21 mouse cellular contexts compared by ENCODE assay signal in genomic region chr2:38115000-38115399, GRCm38 (mm10).
DNase-seq lines count a peak whose midpoint lies in the region; ATAC-seq and TF ChIP-seq lines count a peak whose summit lies in the region.
"Had no signal": no experiment of that assay in that cellular context is flagged by ENCODE, and none has a peak within 500 bp of the region (broad histone marks: within the 10 kb centered on the region; RNA-seq: fewer than 3 reads in every experiment).

No protein-coding gene starts in this region.

- H3K4me3 ChIP-seq in kidney, adult 2 months (ENCODE audit: insufficient read depth, low read depth, low read length), result no peak overlapping the region
- H3K4me3 ChIP-seq in kidney, embryonic 14.5 days (ENCODE audit: low read length), result no peak overlapping the region
- no peak overlapping the region for H3K4me3 ChIP-seq in kidney, embryonic 16.5 days (ENCODE audit: low read length)
- H3K4me3 ChIP-seq in intestine, embryonic 15.5 days (replicated peaks), result no peak overlapping the region
- no peak overlapping the region for H3K4me3 ChIP-seq in stomach, postnatal 0 days (ENCODE audit: low read depth, low read length)
- H3K4me3 ChIP-seq: embryonic facial prominence, embryonic 13.5 days; forebrain, embryonic 12.5 days; heart, adult 2 months; hindbrain, embryonic 10.5 days had no signal

- peak; percentile 48 for DNase-seq in kidney, adult 2 months
- peak; percentile 25 for DNase-seq in kidney, postnatal 14 days
- DNase-seq in stomach, postnatal 0 days (ENCODE audit: low spot score), result no peak
- no peak for DNase-seq in retina, embryonic 14.5 days (ENCODE audit: low spot score)
- DNase-seq: adrenal gland, postnatal 25 days; cerebellum, adult 18-20 months; cerebellum, adult 9-11 months; cerebellum, postnatal 36 days; gastrocnemius, postnatal 10 days; heart, adult 2 months had no signal

- WGBS in kidney, adult 2 months, result 50% methylated on average over 2 of the region's 2 CpGs
- WGBS in kidney, embryonic 14.5 days, result 72% methylated on average over 2 of the region's 2 CpGs
- 69% methylated on average over 2 of the region's 2 CpGs for WGBS in kidney, embryonic 16.5 days
- WGBS in intestine, embryonic 15.5 days, result 72% methylated on average over 2 of the region's 2 CpGs
- WGBS in stomach, postnatal 0 days, result 63% methylated on average over 2 of the region's 2 CpGs

- no peaks in the 10 kb centered on the region for H3K27me3 ChIP-seq in kidney, adult 2 months (replicated peaks; ENCODE audit: control insufficient read depth, insufficient read depth, low read length)
- no peaks in the 10 kb centered on the region for H3K27me3 ChIP-seq in kidney, embryonic 14.5 days (ENCODE audit: control insufficient read depth, insufficient read depth, low read length)
- H3K27me3 ChIP-seq in kidney, embryonic 16.5 days (ENCODE audit: insufficient read depth, low read length), result no peaks in the 10 kb centered on the region
- no peaks in the 10 kb centered on the region for H3K27me3 ChIP-seq in intestine, embryonic 15.5 days (replicated peaks)
- no peaks in the 10 kb centered on the region for H3K27me3 ChIP-seq in stomach, postnatal 0 days (ENCODE audit: control insufficient read depth, insufficient read depth, low read length)
- H3K27me3 ChIP-seq: CH12.LX; embryonic facial prominence, embryonic 13.5 days; forebrain, embryonic 12.5 days; Patski had no signal

- no peak overlapping the region for H3K27ac ChIP-seq in kidney, adult 2 months (ENCODE audit: insufficient read depth, low read depth, low read length)
- H3K27ac ChIP-seq in kidney, embryonic 14.5 days (ENCODE audit: low read depth, low read length), result no peak overlapping the region
- H3K27ac ChIP-seq in kidney, embryonic 16.5 days (ENCODE audit: low read length), result no peak overlapping the region
- no peak overlapping the region for H3K27ac ChIP-seq in intestine, embryonic 15.5 days
- H3K27ac ChIP-seq in stomach, postnatal 0 days (replicated peaks), result no peak overlapping the region
- H3K27ac ChIP-seq: embryonic facial prominence, embryonic 13.5 days; forebrain, embryonic 12.5 days; heart, adult 2 months; hindbrain, embryonic 10.5 days had no signal

- ATAC-seq in kidney, embryonic 14.5 days (ENCODE audit: low FRiP score, low TSS enrichment), result no peak
- no peak for ATAC-seq in kidney, embryonic 16.5 days (ENCODE audit: low FRiP score, low TSS enrichment)
- peak; percentile 61 for ATAC-seq in intestine, embryonic 15.5 days
- ATAC-seq in stomach, postnatal 0 days (ENCODE audit: low FRiP score, low TSS enrichment), result no peak
- ATAC-seq: activated CD4-positive, CD25-positive, alpha-beta regulatory T cell, adult 4 months; forebrain, embryonic 16.5 days; Patski had no signal

- TF ChIP-seq CTCF in kidney, adult 2 months (conservative IDR thresholded peaks at IDR 0.05; ENCODE audit: insufficient read depth, insufficient read length, low read depth, low read length), result no peak; the same call in 1 of the 2 replicates
- peak; percentile 33; the same call in 1 of the 2 replicates for TF ChIP-seq CTCF in stomach, postnatal 0 days (IDR thresholded peaks at IDR 0.05; ENCODE audit: low read depth)

- no peak overlapping the region for H3K4me2 ChIP-seq in kidney, embryonic 14.5 days (replicated peaks; ENCODE audit: low read depth, low read length)
- H3K4me2 ChIP-seq in kidney, embryonic 16.5 days (replicated peaks; ENCODE audit: low read depth, low read length), result no peak overlapping the region
- H3K4me2 ChIP-seq in intestine, embryonic 15.5 days (replicated peaks), result no peak overlapping the region
- no peak overlapping the region for H3K4me2 ChIP-seq in stomach, postnatal 0 days (replicated peaks; ENCODE audit: low read depth)
- H3K4me2 ChIP-seq: embryonic facial prominence, embryonic 13.5 days; forebrain, embryonic 12.5 days; heart, embryonic 11.5 days had no signal

- H3K9me3 ChIP-seq in kidney, embryonic 14.5 days (ENCODE audit: control insufficient read depth, low read length), result no peaks in the 10 kb centered on the region
- no peaks in the 10 kb centered on the region for H3K9me3 ChIP-seq in kidney, embryonic 16.5 days (ENCODE audit: low read length)
- no peaks in the 10 kb centered on the region for H3K9me3 ChIP-seq in intestine, embryonic 15.5 days
- no peaks in the 10 kb centered on the region for H3K9me3 ChIP-seq in stomach, postnatal 0 days (ENCODE audit: control insufficient read depth, low read length)
- H3K9me3 ChIP-seq: embryonic facial prominence, embryonic 13.5 days; forebrain, embryonic 12.5 days; hindbrain, embryonic 10.5 days had no signal

- no peak for TF ChIP-seq POLR2A in kidney, adult 2 months (IDR thresholded peaks at IDR 0.05; ENCODE audit: low read depth, low read length)

- H3K9ac ChIP-seq in kidney, embryonic 14.5 days (ENCODE audit: low read depth, low read length), result no peak overlapping the region
- H3K9ac ChIP-seq in kidney, embryonic 16.5 days (replicated peaks; ENCODE audit: low read length), result no peak overlapping the region
- H3K9ac ChIP-seq in intestine, embryonic 15.5 days, result no peak overlapping the region
- no peak overlapping the region for H3K9ac ChIP-seq in stomach, postnatal 0 days (ENCODE audit: low read length)
- H3K9ac ChIP-seq: embryonic facial prominence, embryonic 13.5 days; forebrain, embryonic 12.5 days had no signal

- H3K36me3 ChIP-seq in kidney, adult 2 months (ENCODE audit: control insufficient read depth, insufficient read depth, low read length), result no peaks in the 10 kb centered on the region
- H3K36me3 ChIP-seq in kidney, embryonic 14.5 days (ENCODE audit: control insufficient read depth, insufficient read depth, low read length), result no peaks in the 10 kb centered on the region
- H3K36me3 ChIP-seq in kidney, embryonic 16.5 days (ENCODE audit: insufficient read depth, low read length), result no peaks in the 10 kb centered on the region
- H3K36me3 ChIP-seq in intestine, embryonic 15.5 days, result no peaks in the 10 kb centered on the region
- H3K36me3 ChIP-seq in stomach, postnatal 0 days (ENCODE audit: control insufficient read depth, insufficient read depth, low read length), result no peaks in the 10 kb centered on the region
- H3K36me3 ChIP-seq: embryonic facial prominence, embryonic 13.5 days; forebrain, embryonic 12.5 days; hindbrain, embryonic 10.5 days had no signal

- TF ChIP-seq EP300 in stomach, postnatal 0 days (optimal IDR thresholded peaks at IDR 0.05), result no peak

- peaks cover 9% of the 10 kb centered on the region; the same call in 1 of the 2 replicates for H3K4me1 ChIP-seq in kidney, adult 2 months (ENCODE audit: control insufficient read depth, insufficient read depth, low read length)
- H3K4me1 ChIP-seq in kidney, embryonic 14.5 days (ENCODE audit: control insufficient read depth, insufficient read depth, low read length), result no peaks in the 10 kb centered on the region
- no peaks in the 10 kb centered on the region for H3K4me1 ChIP-seq in kidney, embryonic 16.5 days (ENCODE audit: insufficient read depth, low read length)
- H3K4me1 ChIP-seq in intestine, embryonic 15.5 days (replicated peaks), result no peaks in the 10 kb centered on the region
- no peaks in the 10 kb centered on the region for H3K4me1 ChIP-seq in stomach, postnatal 0 days (replicated peaks; ENCODE audit: control insufficient read depth, insufficient read depth)

Comparison
In these comparisons a context has a peak if more than half of its experiments do, and no peak if none do; other contexts are left out.
1. DNase-seq: peak in kidney, adult 2 months (single experiment) and kidney, postnatal 14 days (single experiment); none in stomach, postnatal 0 days (single experiment) and retina, embryonic 14.5 days (single experiment).